Mouse (Mus musculus) testis, adult 2 months (tissue): ENCODE measurements around the gene H2-Q4.
"Not testable (repeated sequence)": the region's sequence is repeated elsewhere in the genome, so short reads cannot be mapped to it uniquely, and the experiment has no call there.

Experiments
- CTCF ChIP-seq: fragments of 200-500 bp; IDR thresholded peaks from 2 replicates; pipeline ENCODE4 v1.5.1; 2012; ENCODE audit warnings: low read depth, mild to moderate bottlenecking, inconsistent platforms, low read length, moderate library complexity; ENCODE audit not compliant: control insufficient read depth, insufficient read depth, insufficient replicate concordance
- POLR2A ChIP-seq: fragments of 200-500 bp; IDR thresholded peaks from 2 replicates; pipeline ENCODE4 v1.6.1; 2012; ENCODE audit warnings: low read depth, mild to moderate bottlenecking, inconsistent platforms, low read length, moderate library complexity; ENCODE audit not compliant: control insufficient read depth

GRCm38 (mm10) chr17:35424624-35425416, 45.4 kb downstream of the H2-Q4 start, which contains the start of gene H2-Q6:
- TF ChIP-seq CTCF, POLR2A: not testable (repeated sequence)
